Mouse (Mus musculus): ENCODE measurements around the gene Tmem189. TPM values are rescaled to one million over a fixed set of nuclear protein-coding genes. Genes with fewer than 3 reads are reported as not detected.

Tmem189 gene
- polyA plus RNA-seq, 1 experiment from 2014 or later, result 39.6 TPM

GRCm38 (mm10) chr2:167634338-167634770 is 55.3 kb downstream of the Tmem189 start:
- Histone ChIP-seq H3K36me3 (ENCODE audit: control insufficient read depth, insufficient read depth, low read length) (no peaks in the 10 kb centered on the region), H3K9ac (ENCODE audit: low read length) (peak overlapping the region; percentile 57), H3K9me3 (ENCODE audit: control insufficient read depth, low read length) (no peaks in the 10 kb centered on the region), H3K4me3 (ENCODE audit: low read length) (peak overlapping the region; percentile 42), H3K4me1 (replicated peaks; ENCODE audit: control insufficient read depth, insufficient read depth, low read length) (peaks cover 27% of the 10 kb centered on the region), H3K4me2 (ENCODE audit: low read depth, low read length) (peak overlapping the region; percentile 73), H3K27me3 (ENCODE audit: control insufficient read depth, insufficient read depth, low read depth, low read length) (no peaks in the 10 kb centered on the region), H3K27ac (ENCODE audit: low read length) (peak overlapping the region; percentile 71)
- under 1% methylated on average over 15 of the region's 15 CpGs for WGBS
- ATAC-seq (ENCODE audit: low read depth), result peak; percentile 83

DNA sequence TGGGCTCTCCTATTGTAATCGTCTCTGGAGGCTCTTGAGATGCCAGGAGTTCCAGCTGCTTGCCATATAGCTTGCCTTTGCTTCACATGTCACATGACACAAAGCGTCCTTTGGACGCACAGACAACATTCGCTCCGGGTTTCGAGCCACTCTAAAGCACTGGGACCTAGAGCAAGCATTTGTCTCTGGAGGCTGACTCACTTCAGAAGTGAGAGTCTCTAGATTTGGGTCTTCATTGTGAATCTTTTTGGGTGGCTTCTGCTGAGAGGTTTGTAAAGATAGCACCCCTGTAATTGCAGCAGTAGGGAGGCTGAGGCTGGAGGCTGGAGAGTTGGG is 56.1 kb downstream of the Tmem189 start:
- ATAC-seq (ENCODE audit: low read depth), result no peak
- 62% methylated on average over 6 of the region's 6 CpGs for WGBS
- Histone ChIP-seq H3K4me3 (ENCODE audit: low read length) (no peak overlapping the region), H3K4me1 (replicated peaks; ENCODE audit: control insufficient read depth, insufficient read depth, low read length) (peaks cover 35% of the 10 kb centered on the region), H3K27ac (ENCODE audit: low read length) (no peak overlapping the region), H3K4me2 (ENCODE audit: low read depth, low read length) (no peak overlapping the region), H3K36me3 (ENCODE audit: control insufficient read depth, insufficient read depth, low read length) (no peaks in the 10 kb centered on the region), H3K9ac (ENCODE audit: low read length) (no peak overlapping the region), H3K9me3 (ENCODE audit: control insufficient read depth, low read length) (no peaks in the 10 kb centered on the region), H3K27me3 (ENCODE audit: control insufficient read depth, insufficient read depth, low read depth, low read length) (no peaks in the 10 kb centered on the region)

GRCm38 (mm10) chr2:167632731-167633536 is 56.7 kb downstream of the Tmem189 start:
- ATAC-seq (ENCODE audit: low read depth), result no peak
- H3K4me3 ChIP-seq (ENCODE audit: low read length), result peak overlapping the region; percentile 85
- H3K27me3 ChIP-seq (ENCODE audit: control insufficient read depth, insufficient read depth, low read depth, low read length), result no peaks in the 10 kb centered on the region
- WGBS, result 59% methylated on average over 12 of the region's 12 CpGs
- peaks cover 41% of the 10 kb centered on the region for H3K4me1 ChIP-seq (replicated peaks; ENCODE audit: control insufficient read depth, insufficient read depth, low read length)
- peak overlapping the region; percentile 51 for H3K4me2 ChIP-seq (ENCODE audit: low read depth, low read length)
- no peaks in the 10 kb centered on the region for H3K9me3 ChIP-seq (ENCODE audit: control insufficient read depth, low read length)
- H3K36me3 ChIP-seq (ENCODE audit: control insufficient read depth, insufficient read depth, low read length), result no peaks in the 10 kb centered on the region
- peak overlapping the region; percentile 85 for H3K27ac ChIP-seq (ENCODE audit: low read length)
- H3K9ac ChIP-seq (ENCODE audit: low read length), result peak overlapping the region; percentile 60

GRCm38 (mm10) chr2:167631591-167632448 is 57.8 kb downstream of the Tmem189 start, which contains the start of gene Ube2v1:
Ube2v1 (minus strand) TSS chr2:167632095.
- under 1% methylated on average over 62 of the region's 87 CpGs for WGBS
- peaks cover 43% of the 10 kb centered on the region for H3K4me1 ChIP-seq (replicated peaks; ENCODE audit: control insufficient read depth, insufficient read depth, low read length)
- peak; percentile 86 for ATAC-seq (ENCODE audit: low read depth)

GRCm38 (mm10) chr2:167631181-167631590 is 58.4 kb downstream of the Tmem189 start:
- H3K27ac ChIP-seq (ENCODE audit: low read length), result peak overlapping the region; percentile 84
- ATAC-seq (ENCODE audit: low read depth), result peak; percentile 1
- H3K9me3 ChIP-seq (ENCODE audit: control insufficient read depth, low read length), result no peaks in the 10 kb centered on the region
- peak overlapping the region; percentile 85 for H3K4me3 ChIP-seq (ENCODE audit: low read length)
- H3K36me3 ChIP-seq (ENCODE audit: control insufficient read depth, insufficient read depth, low read length), result peaks cover 3% of the 10 kb centered on the region; the same call in 1 of the 2 replicates
- H3K4me1 ChIP-seq (replicated peaks; ENCODE audit: control insufficient read depth, insufficient read depth, low read length), result peaks cover 43% of the 10 kb centered on the region
- peak overlapping the region; percentile 90 for H3K4me2 ChIP-seq (ENCODE audit: low read depth, low read length)
- WGBS, result under 1% methylated on average over 26 of the region's 31 CpGs
- H3K9ac ChIP-seq (ENCODE audit: low read length), result peak overlapping the region; percentile 94
- H3K27me3 ChIP-seq (ENCODE audit: control insufficient read depth, insufficient read depth, low read depth, low read length), result no peaks in the 10 kb centered on the region

More at GRCm38 (mm10) chr2:167631591-167632448, 57.8 kb downstream of the Tmem189 start, which contains the start of gene Ube2v1:
- no peaks in the 10 kb centered on the region for H3K9me3 ChIP-seq (ENCODE audit: control insufficient read depth, low read length)
- peaks cover 2% of the 10 kb centered on the region; the same call in 1 of the 2 replicates for H3K36me3 ChIP-seq (ENCODE audit: control insufficient read depth, insufficient read depth, low read length)
- H3K4me2 ChIP-seq (ENCODE audit: low read depth, low read length), result peak within 1 kb of the TSS; percentile 90
- peak within 1 kb of the TSS; percentile 85 for H3K27ac ChIP-seq (ENCODE audit: low read length)
- peak within 1 kb of the TSS; percentile 85 for H3K4me3 ChIP-seq (ENCODE audit: low read length)
- H3K27me3 ChIP-seq (ENCODE audit: control insufficient read depth, insufficient read depth, low read depth, low read length), result no peaks in the 10 kb centered on the region
- H3K9ac ChIP-seq (ENCODE audit: low read length), result peak within 1 kb of the TSS; percentile 94

DNA sequence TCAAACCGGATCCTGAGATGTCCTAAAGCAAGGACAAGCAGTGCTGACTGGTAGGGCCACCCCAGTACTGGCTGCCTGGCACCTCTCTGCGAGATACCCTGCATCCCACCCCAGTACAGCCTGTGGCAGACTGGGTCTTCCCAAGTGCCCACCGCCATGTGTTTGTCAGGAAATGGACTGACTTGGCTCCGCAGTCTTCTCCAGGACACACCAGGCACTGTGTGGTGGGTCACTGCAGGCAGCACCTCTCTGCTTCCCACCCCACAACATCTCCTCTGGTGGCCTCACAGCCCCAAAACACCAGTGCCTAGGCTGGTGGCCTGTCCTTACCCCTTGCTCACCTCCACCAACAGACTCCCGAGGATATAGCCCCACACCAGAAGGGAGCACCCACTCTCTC is 59.2 kb downstream of the Tmem189 start:
- Histone ChIP-seq H3K36me3 (ENCODE audit: control insufficient read depth, insufficient read depth, low read length) (peaks cover 3% of the 10 kb centered on the region; the same call in 1 of the 2 replicates), H3K9ac (ENCODE audit: low read length) (peak overlapping the region; percentile 94), H3K9me3 (ENCODE audit: control insufficient read depth, low read length) (no peaks in the 10 kb centered on the region), H3K27ac (ENCODE audit: low read length) (peak overlapping the region; percentile 44), H3K4me3 (ENCODE audit: low read length) (peak overlapping the region; percentile 85), H3K4me1 (replicated peaks; ENCODE audit: control insufficient read depth, insufficient read depth, low read length) (peaks cover 43% of the 10 kb centered on the region), H3K4me2 (ENCODE audit: low read depth, low read length) (peak overlapping the region; percentile 90), H3K27me3 (ENCODE audit: control insufficient read depth, insufficient read depth, low read depth, low read length) (no peaks in the 10 kb centered on the region)
- ATAC-seq (ENCODE audit: low read depth), result no peak
- 48% methylated on average over 5 of the region's 5 CpGs for WGBS

GRCm38 (mm10) chr2:167629665-167630209 is 59.9 kb downstream of the Tmem189 start:
- H3K9me3 ChIP-seq (ENCODE audit: control insufficient read depth, low read length), result no peaks in the 10 kb centered on the region
- peak overlapping the region; percentile 20 for H3K4me3 ChIP-seq (ENCODE audit: low read length)
- peaks cover 3% of the 10 kb centered on the region; the same call in 1 of the 2 replicates for H3K36me3 ChIP-seq (ENCODE audit: control insufficient read depth, insufficient read depth, low read length)
- 72% methylated on average over 11 of the region's 11 CpGs for WGBS
- H3K9ac ChIP-seq (ENCODE audit: low read length), result peak overlapping the region; percentile 94
- no peak for ATAC-seq (ENCODE audit: low read depth)
- peaks cover 43% of the 10 kb centered on the region for H3K4me1 ChIP-seq (replicated peaks; ENCODE audit: control insufficient read depth, insufficient read depth, low read length)
- peak overlapping the region; percentile 90; the same call in 1 of the 2 replicates for H3K4me2 ChIP-seq (ENCODE audit: low read depth, low read length)
- H3K27me3 ChIP-seq (ENCODE audit: control insufficient read depth, insufficient read depth, low read depth, low read length), result no peaks in the 10 kb centered on the region
- H3K27ac ChIP-seq (ENCODE audit: low read length), result peak overlapping the region; percentile 42; the same call in 1 of the 2 replicates

DNA sequence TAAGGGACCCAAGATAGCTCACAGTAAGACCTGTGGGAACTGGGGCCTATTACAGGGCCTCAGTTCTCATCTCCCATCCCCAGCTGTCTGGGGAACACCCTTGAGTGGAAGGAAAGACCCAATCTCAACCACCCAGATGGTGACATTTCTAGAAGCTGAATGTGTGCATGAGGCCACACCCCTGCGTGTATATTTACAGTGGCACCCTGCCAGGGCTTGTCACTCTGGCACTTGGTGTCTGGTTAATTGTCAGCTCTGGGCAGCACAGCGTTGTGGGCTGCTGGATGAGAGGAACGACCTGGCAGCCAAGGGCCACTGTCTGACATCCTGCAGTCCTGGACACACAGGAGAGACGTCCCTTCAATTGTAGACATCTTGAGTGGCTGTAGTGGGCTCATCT is 60.8 kb downstream of the Tmem189 start:
- peak overlapping the region; percentile 2; the same call in 1 of the 2 replicates for H3K27ac ChIP-seq (ENCODE audit: low read length)

More for the DNA sequence above, 60.8 kb downstream of the Tmem189 start:
- H3K4me2 ChIP-seq (ENCODE audit: low read depth, low read length), result no peak overlapping the region
- peaks cover 3% of the 10 kb centered on the region; the same call in 1 of the 2 replicates for H3K36me3 ChIP-seq (ENCODE audit: control insufficient read depth, insufficient read depth, low read length)
- 6% methylated on average over 4 of the region's 4 CpGs for WGBS
- H3K9me3 ChIP-seq (ENCODE audit: control insufficient read depth, low read length), result no peaks in the 10 kb centered on the region
- no peak overlapping the region for H3K4me3 ChIP-seq (ENCODE audit: low read length)
- H3K27me3 ChIP-seq (ENCODE audit: control insufficient read depth, insufficient read depth, low read depth, low read length), result no peaks in the 10 kb centered on the region
- ATAC-seq (ENCODE audit: low read depth), result no peak
- H3K9ac ChIP-seq (ENCODE audit: low read length), result peak overlapping the region; percentile 1; the same call in 1 of the 2 replicates
- H3K4me1 ChIP-seq (replicated peaks; ENCODE audit: control insufficient read depth, insufficient read depth, low read length), result peaks cover 40% of the 10 kb centered on the region
